Mouse (Mus musculus) testis, adult 2 months (tissue): ENCODE data around the gene Cacna1e. TPM values are rescaled to one million over a fixed set of nuclear protein-coding genes. Genes with fewer than 3 reads are reported as not detected.

Source experiments
- H3K27ac ChIP-seq: fragments of 200-500 bp; 2 replicates; pipeline ENCODE4 v1.5.1; 2012; ENCODE audit warnings: low read depth, low read length; ENCODE audit not compliant: control insufficient read depth, insufficient read depth
- H3K27me3 ChIP-seq: fragments of 200-500 bp; 2 replicates; pipeline ENCODE4 v1.6.1; 2012; ENCODE audit warnings: mild to moderate bottlenecking, low read length, moderate library complexity; ENCODE audit not compliant: control insufficient read depth, insufficient read depth
- H3K36me3 ChIP-seq: fragments of 200-500 bp; 2 replicates; pipeline ENCODE4 v1.6.1; 2012; ENCODE audit warnings: mild to moderate bottlenecking, low read length; ENCODE audit not compliant: control insufficient read depth, insufficient read depth
- H3K4me1 ChIP-seq: fragments of 200-500 bp; 2 replicates; pipeline ENCODE4 v1.6.1; 2012; ENCODE audit warnings: low read length; ENCODE audit not compliant: control insufficient read depth, insufficient read depth
- H3K4me3 ChIP-seq: fragments of 200-500 bp; 2 replicates; pipeline ENCODE4 v1.5.1; 2012; ENCODE audit warnings: low read depth, mild to moderate bottlenecking, low read length, moderate library complexity, mixed read lengths; ENCODE audit not compliant: control insufficient read depth
- CTCF ChIP-seq: fragments of 200-500 bp; IDR thresholded peaks from 2 replicates; pipeline ENCODE4 v1.5.1; 2012; ENCODE audit warnings: low read depth, mild to moderate bottlenecking, inconsistent platforms, low read length, moderate library complexity; ENCODE audit not compliant: control insufficient read depth, insufficient read depth, insufficient replicate concordance
- POLR2A ChIP-seq: fragments of 200-500 bp; IDR thresholded peaks from 2 replicates; pipeline ENCODE4 v1.6.1; 2012; ENCODE audit warnings: low read depth, mild to moderate bottlenecking, inconsistent platforms, low read length, moderate library complexity; ENCODE audit not compliant: control insufficient read depth
- polyA plus RNA-seq: library from polyadenylated mRNA; depleted of rRNA; stranded (reverse); fragments of >200 nt; gene quantifications from 2 replicates; pipeline ENCODE4 v1.2.3, GENCODE M21; 2012; rRNA removed

Gene Cacna1e
- polyA plus RNA-seq, 1 experiment: 1.0 TPM

- no peak overlapping the region for H3K4me3 ChIP-seq
- no peaks in the 10 kb centered on the region for H3K27me3 ChIP-seq
- no peaks in the 10 kb centered on the region for H3K4me1 ChIP-seq
- no peaks in the 10 kb centered on the region for H3K36me3 ChIP-seq
- no peak overlapping the region for H3K27ac ChIP-seq
- TF ChIP-seq CTCF (no peak), POLR2A (no peak)
Observed at GRCm38 (mm10) chr1:154433112-154433511, 451.2 kb downstream of the Cacna1e start.

GRCm38 (mm10) chr1:154428276-154428675 lies 456.0 kb downstream of the Cacna1e start:
- no peak overlapping the region for H3K4me3 ChIP-seq
- H3K27me3 ChIP-seq: no peaks in the 10 kb centered on the region
- no peaks in the 10 kb centered on the region for H3K36me3 ChIP-seq
- TF ChIP-seq CTCF (no peak), POLR2A (no peak)
- no peaks in the 10 kb centered on the region for H3K4me1 ChIP-seq
- H3K27ac ChIP-seq: no peak overlapping the region

DNA sequence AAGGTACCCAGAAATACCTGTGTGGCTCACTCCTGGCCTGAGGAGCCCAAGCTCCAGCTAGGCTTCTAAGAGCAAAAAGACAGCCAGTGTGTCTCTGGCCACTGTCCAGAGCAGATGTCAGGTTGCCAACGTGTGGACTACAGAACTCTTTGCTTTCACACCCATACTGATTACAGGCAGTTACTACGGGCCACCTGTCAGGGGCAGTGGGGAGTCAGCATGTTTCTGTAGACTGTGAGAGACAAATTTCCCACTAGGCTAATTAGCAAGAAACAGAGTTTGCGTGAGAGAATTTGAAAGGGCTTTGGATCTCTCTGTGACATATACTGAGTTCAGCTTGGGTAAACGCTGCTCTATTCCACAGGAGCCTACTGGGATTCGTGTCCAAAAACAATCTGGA lies 466.0 kb downstream of the Cacna1e start:
- Histone ChIP-seq H3K4me3 (no peak overlapping the region), H3K27me3 (no peaks in the 10 kb centered on the region), H3K4me1 (no peaks in the 10 kb centered on the region), H3K27ac (no peak overlapping the region), H3K36me3 (no peaks in the 10 kb centered on the region)
- TF ChIP-seq CTCF (no peak), POLR2A (no peak)

GRCm38 (mm10) chr1:154416384-154417155 lies 467.7 kb downstream of the Cacna1e start:
- TF ChIP-seq CTCF (no peak), POLR2A (no peak)
- Histone ChIP-seq H3K36me3 (no peaks in the 10 kb centered on the region), H3K27ac (no peak overlapping the region)

DNA sequence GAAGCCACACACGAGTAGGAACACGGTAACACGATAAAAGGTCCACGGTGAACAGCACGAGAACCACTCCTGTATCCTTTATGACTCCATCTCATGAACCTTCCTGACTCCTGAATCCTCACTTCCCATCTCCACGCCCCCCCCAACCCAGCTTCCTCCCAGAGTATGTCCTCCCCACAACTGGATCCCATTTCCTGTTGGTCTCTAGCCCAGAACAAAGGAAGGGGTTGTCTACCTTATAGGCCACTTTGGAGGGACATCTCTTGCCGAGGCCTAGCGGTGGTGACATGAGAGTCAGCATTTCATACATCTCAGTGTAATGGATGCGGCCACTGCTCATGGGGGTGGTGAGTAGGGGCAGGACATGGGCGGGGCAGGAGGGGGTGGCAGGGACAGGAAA lies 468.5 kb downstream of the Cacna1e start:
- Histone ChIP-seq H3K4me1 (no peaks in the 10 kb centered on the region), H3K36me3 (no peaks in the 10 kb centered on the region), H3K27me3 (no peaks in the 10 kb centered on the region), H3K27ac (no peak overlapping the region), H3K4me3 (no peak overlapping the region)
- TF ChIP-seq POLR2A (no peak), CTCF (no peak)

More at GRCm38 (mm10) chr1:154416384-154417155, 467.7 kb downstream of the Cacna1e start:
- Histone ChIP-seq H3K4me3 (no peak overlapping the region), H3K4me1 (no peaks in the 10 kb centered on the region), H3K27me3 (no peaks in the 10 kb centered on the region)

DNA sequence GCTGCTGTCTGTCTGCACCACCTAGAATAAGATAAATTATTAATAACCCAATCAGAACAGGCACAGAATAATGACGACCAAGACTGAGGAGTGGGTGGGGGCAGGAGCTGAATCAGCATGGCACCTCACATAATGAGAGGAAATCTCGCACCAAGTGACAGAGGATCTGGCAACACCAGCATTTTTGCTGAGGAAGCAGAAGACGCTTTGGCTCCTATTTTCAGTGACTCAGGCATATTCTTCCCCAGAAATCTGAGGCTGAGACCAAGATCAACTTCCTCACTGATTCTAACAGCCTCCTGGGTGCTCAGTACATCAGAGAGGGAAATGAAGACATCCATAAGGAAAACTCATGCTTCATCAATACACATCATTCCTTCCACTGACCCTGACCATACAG lies 471.2 kb downstream of the Cacna1e start:
- no peak for TF ChIP-seq POLR2A
- no peak for TF ChIP-seq CTCF
- H3K4me1 ChIP-seq: no peaks in the 10 kb centered on the region
- no peaks in the 10 kb centered on the region for H3K36me3 ChIP-seq
- H3K27me3 ChIP-seq: no peaks in the 10 kb centered on the region
- H3K27ac ChIP-seq: no peak overlapping the region
- no peak overlapping the region for H3K4me3 ChIP-seq

- Histone ChIP-seq H3K4me3 (no peak overlapping the region), H3K36me3 (no peaks in the 10 kb centered on the region), H3K27me3 (no peaks in the 10 kb centered on the region), H3K27ac (no peak overlapping the region), H3K4me1 (no peaks in the 10 kb centered on the region)
- TF ChIP-seq POLR2A (no peak), CTCF (no peak)
Observed at GRCm38 (mm10) chr1:154409051-154409450, 475.2 kb downstream of the Cacna1e start.

GRCm38 (mm10) chr1:154391979-154392378 lies 492.3 kb downstream of the Cacna1e start:
- TF ChIP-seq CTCF: no peak
- no peak for TF ChIP-seq POLR2A
- no peaks in the 10 kb centered on the region for H3K36me3 ChIP-seq
- H3K27me3 ChIP-seq: no peaks in the 10 kb centered on the region
- H3K4me3 ChIP-seq: no peak overlapping the region
- H3K27ac ChIP-seq: no peak overlapping the region
- H3K4me1 ChIP-seq: no peaks in the 10 kb centered on the region

Other genes starting within 250 kb of the Cacna1e start
- gene Ier5, start 215.1 kb upstream of the Cacna1e start, polyA plus RNA-seq: 5.3 and 5.8 TPM in 2 replicates